Mouse (Mus musculus): ENCODE results near the gene Sec61a2. TPM values are rescaled to one million over a fixed set of nuclear protein-coding genes. Genes with fewer than 3 reads are reported as not detected.

Sec61a2 gene
- polyA plus RNA-seq, 1 experiment from 2014 or later = 19.6 TPM

GRCm38 (mm10) chr2:5877446-5877845 lies 17.8 kb downstream of the Sec61a2 start:
- Histone ChIP-seq H3K4me2 (replicated peaks; ENCODE audit: low read depth) (no peak overlapping the region), H3K9ac (ENCODE audit: low read length) (no peak overlapping the region), H3K27me3 (ENCODE audit: control insufficient read depth, insufficient read depth, low read length) (no peaks in the 10 kb centered on the region), H3K27ac (replicated peaks) (no peak overlapping the region), H3K4me3 (ENCODE audit: low read depth, low read length) (no peak overlapping the region), H3K9me3 (ENCODE audit: control insufficient read depth, low read length) (no peaks in the 10 kb centered on the region), H3K4me1 (replicated peaks; ENCODE audit: control insufficient read depth, insufficient read depth) (no peaks in the 10 kb centered on the region), H3K36me3 (ENCODE audit: control insufficient read depth, insufficient read depth, low read length) (peaks cover 10% of the 10 kb centered on the region)
- 68% methylated on average over 3 of the region's 3 CpGs for WGBS
- no peak for ATAC-seq (ENCODE audit: low FRiP score, low TSS enrichment)
- TF ChIP-seq EP300 (optimal IDR thresholded peaks at IDR 0.05) = no peak
- no peak for TF ChIP-seq CTCF (IDR thresholded peaks at IDR 0.05; ENCODE audit: low read depth)
- DNase-seq (ENCODE audit: low spot score) = no peak

GRCm38 (mm10) chr2:5869746-5870145 lies 25.5 kb downstream of the Sec61a2 start:
- Histone ChIP-seq H3K4me1 (replicated peaks; ENCODE audit: control insufficient read depth, insufficient read depth) (no peaks in the 10 kb centered on the region), H3K4me2 (replicated peaks; ENCODE audit: low read depth) (no peak overlapping the region), H3K27ac (replicated peaks) (no peak overlapping the region), H3K36me3 (ENCODE audit: control insufficient read depth, insufficient read depth, low read length) (peaks cover 2% of the 10 kb centered on the region), H3K9ac (ENCODE audit: low read length) (no peak overlapping the region), H3K9me3 (ENCODE audit: control insufficient read depth, low read length) (no peaks in the 10 kb centered on the region), H3K4me3 (ENCODE audit: low read depth, low read length) (no peak overlapping the region), H3K27me3 (ENCODE audit: control insufficient read depth, insufficient read depth, low read length) (no peaks in the 10 kb centered on the region)
- no peak for ATAC-seq (ENCODE audit: low FRiP score, low TSS enrichment)
- 91% methylated on average over 5 of the region's 5 CpGs for WGBS
- TF ChIP-seq EP300 (optimal IDR thresholded peaks at IDR 0.05) (no peak), CTCF (IDR thresholded peaks at IDR 0.05; ENCODE audit: low read depth) (no peak)
- DNase-seq (ENCODE audit: low spot score) = no peak

DNA sequence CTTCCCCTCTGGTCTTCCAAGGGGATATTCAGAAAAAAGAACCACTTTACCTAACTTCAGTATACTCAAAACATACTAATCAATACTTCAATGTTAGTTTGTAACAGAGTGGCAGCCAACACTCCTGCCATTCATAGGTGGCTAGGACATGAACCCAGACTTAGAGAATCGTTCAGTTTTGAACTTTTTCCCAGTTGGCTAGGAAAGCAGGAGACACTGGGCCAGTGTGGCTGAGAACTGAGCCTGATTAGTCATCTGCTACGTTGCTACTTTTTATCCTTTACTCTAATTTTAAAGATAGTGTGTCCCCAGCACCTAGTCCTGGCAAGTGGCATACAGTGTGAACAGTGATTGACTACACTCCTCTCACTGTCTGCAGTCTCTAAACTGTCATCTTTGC lies 27.6 kb downstream of the Sec61a2 start:
- no peak overlapping the region for H3K4me2 ChIP-seq (replicated peaks; ENCODE audit: low read depth)
- no peak overlapping the region for H3K4me3 ChIP-seq (ENCODE audit: low read depth, low read length)
- peaks cover 3% of the 10 kb centered on the region for H3K36me3 ChIP-seq (ENCODE audit: control insufficient read depth, insufficient read depth, low read length)
- ATAC-seq (ENCODE audit: low FRiP score, low TSS enrichment) (no peak), DNase-seq (ENCODE audit: low spot score) (no peak)
- H3K9ac ChIP-seq (ENCODE audit: low read length) = no peak overlapping the region
- WGBS = 88% methylated on average over 2 of the region's 2 CpGs
- no peak overlapping the region for H3K27ac ChIP-seq (replicated peaks)
- H3K27me3 ChIP-seq (ENCODE audit: control insufficient read depth, insufficient read depth, low read length) = no peaks in the 10 kb centered on the region
- TF ChIP-seq CTCF (IDR thresholded peaks at IDR 0.05; ENCODE audit: low read depth) (no peak), EP300 (optimal IDR thresholded peaks at IDR 0.05) (no peak)
- H3K9me3 ChIP-seq (ENCODE audit: control insufficient read depth, low read length) = no peaks in the 10 kb centered on the region
- no peaks in the 10 kb centered on the region for H3K4me1 ChIP-seq (replicated peaks; ENCODE audit: control insufficient read depth, insufficient read depth)

DNA sequence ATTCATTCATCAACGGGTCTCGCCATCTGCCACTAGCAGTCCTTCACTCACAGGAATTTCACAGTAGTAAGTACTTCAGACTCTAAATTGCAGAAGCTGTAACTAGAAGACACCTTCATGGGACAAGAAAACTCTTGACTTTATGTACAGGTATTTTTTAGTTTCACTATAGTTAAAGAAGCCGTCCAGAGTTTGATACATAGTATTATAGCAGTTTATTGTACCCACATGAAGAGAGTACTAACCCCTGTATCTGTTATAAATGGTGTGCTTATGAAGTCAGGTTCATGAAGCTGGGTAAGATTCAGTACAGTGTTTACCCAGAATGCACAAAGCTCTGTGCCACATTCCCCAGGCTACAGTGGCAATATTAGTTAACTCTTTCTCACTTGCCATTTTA lies 32.4 kb downstream of the Sec61a2 start, which contains the start of gene Gm13199:
TSS of gene Gm13199 (minus strand) at position 101 of the 400 bp plus-strand sequence.
- H3K9ac ChIP-seq (ENCODE audit: low read length) = no peak within 1 kb of the TSS
- ATAC-seq (ENCODE audit: low FRiP score, low TSS enrichment) (no peak), DNase-seq (ENCODE audit: low spot score) (no peak)
- H3K27me3 ChIP-seq (ENCODE audit: control insufficient read depth, insufficient read depth, low read length) = no peaks in the 10 kb centered on the region
- peaks cover 8% of the 10 kb centered on the region for H3K36me3 ChIP-seq (ENCODE audit: control insufficient read depth, insufficient read depth, low read length)
- H3K9me3 ChIP-seq (ENCODE audit: control insufficient read depth, low read length) = no peaks in the 10 kb centered on the region
- WGBS = 97% methylated on average over 3 of the region's 3 CpGs
- H3K4me2 ChIP-seq (replicated peaks; ENCODE audit: low read depth) = no peak within 1 kb of the TSS
- H3K27ac ChIP-seq (replicated peaks) = no peak within 1 kb of the TSS
- H3K4me1 ChIP-seq (replicated peaks; ENCODE audit: control insufficient read depth, insufficient read depth) = no peaks in the 10 kb centered on the region
- no peak for TF ChIP-seq CTCF (IDR thresholded peaks at IDR 0.05; ENCODE audit: low read depth)
- TF ChIP-seq EP300 (optimal IDR thresholded peaks at IDR 0.05) = no peak
- no peak within 1 kb of the TSS for H3K4me3 ChIP-seq (ENCODE audit: low read depth, low read length)

GRCm38 (mm10) chr2:5851866-5852265 lies 43.4 kb downstream of the Sec61a2 start:
- Histone ChIP-seq H3K9me3 (ENCODE audit: control insufficient read depth, low read length) (no peaks in the 10 kb centered on the region), H3K4me2 (replicated peaks; ENCODE audit: low read depth) (no peak overlapping the region), H3K27ac (replicated peaks) (peak overlapping the region; percentile 45; the same call in 1 of the 2 replicates), H3K4me1 (replicated peaks; ENCODE audit: control insufficient read depth, insufficient read depth) (no peaks in the 10 kb centered on the region), H3K36me3 (ENCODE audit: control insufficient read depth, insufficient read depth, low read length) (no peaks in the 10 kb centered on the region; the same call in 1 of the 2 replicates), H3K9ac (ENCODE audit: low read length) (no peak overlapping the region), H3K27me3 (ENCODE audit: control insufficient read depth, insufficient read depth, low read length) (no peaks in the 10 kb centered on the region), H3K4me3 (ENCODE audit: low read depth, low read length) (no peak overlapping the region)
- DNase-seq (ENCODE audit: low spot score) (no peak), ATAC-seq (ENCODE audit: low FRiP score, low TSS enrichment) (peak; percentile 29; the same call in 1 of the 2 replicates)
- 60% methylated on average over 5 of the region's 5 CpGs for WGBS
- no peak for TF ChIP-seq CTCF (IDR thresholded peaks at IDR 0.05; ENCODE audit: low read depth)
- TF ChIP-seq EP300 (optimal IDR thresholded peaks at IDR 0.05) = no peak

DNA sequence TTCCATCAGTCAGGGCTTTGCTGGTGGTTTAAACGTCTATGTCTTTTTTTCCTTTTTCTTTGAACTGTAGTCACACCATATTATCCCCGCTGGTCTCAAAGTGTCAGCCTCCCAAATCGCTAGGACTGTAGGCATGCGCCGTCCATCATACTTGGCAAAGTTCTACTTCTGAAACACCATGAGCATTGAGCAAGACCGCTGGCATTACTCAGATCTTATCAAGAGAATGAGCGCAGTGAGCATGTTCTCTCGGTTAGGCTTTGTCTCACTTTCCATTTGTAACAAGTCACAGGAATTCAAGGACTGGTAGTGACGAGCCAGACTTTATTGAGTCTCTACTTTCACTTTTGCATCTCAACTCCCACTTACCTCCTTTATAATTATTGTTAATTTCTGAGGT lies 44.1 kb downstream of the Sec61a2 start:
- H3K9me3 ChIP-seq (ENCODE audit: control insufficient read depth, low read length) = no peaks in the 10 kb centered on the region
- DNase-seq (ENCODE audit: low spot score) (no peak), ATAC-seq (ENCODE audit: low FRiP score, low TSS enrichment) (no peak)
- H3K9ac ChIP-seq (ENCODE audit: low read length) = no peak overlapping the region
- H3K27me3 ChIP-seq (ENCODE audit: control insufficient read depth, insufficient read depth, low read length) = no peaks in the 10 kb centered on the region
- TF ChIP-seq EP300 (optimal IDR thresholded peaks at IDR 0.05) (no peak), CTCF (IDR thresholded peaks at IDR 0.05; ENCODE audit: low read depth) (no peak)
- WGBS = 77% methylated on average over 9 of the region's 9 CpGs
- no peak overlapping the region for H3K4me3 ChIP-seq (ENCODE audit: low read depth, low read length)
- H3K27ac ChIP-seq (replicated peaks) = no peak overlapping the region
- H3K4me1 ChIP-seq (replicated peaks; ENCODE audit: control insufficient read depth, insufficient read depth) = no peaks in the 10 kb centered on the region
- H3K4me2 ChIP-seq (replicated peaks; ENCODE audit: low read depth) = no peak overlapping the region
- no peaks in the 10 kb centered on the region; the same call in 1 of the 2 replicates for H3K36me3 ChIP-seq (ENCODE audit: control insufficient read depth, insufficient read depth, low read length)
